7 mouse cellular contexts compared by ENCODE assay signal in genomic region chr7:19716055-19716682, GRCm38 (mm10). TPM values are rescaled to one million over a fixed set of nuclear protein-coding genes. Genes with fewer than 3 reads are reported as not detected.
A peak's percentile ranks its signal among the peaks of the same experiment; 100 is the strongest.
DNase-seq lines count a peak whose midpoint lies in the region; ATAC-seq and TF ChIP-seq lines count a peak whose summit lies in the region.

No protein-coding gene starts in this region.

- WGBS in neural tube, embryonic 11.5 days, result 8% methylated on average over 18 of the region's 18 CpGs
- WGBS in forebrain, embryonic 10.5 days, result 9% methylated on average over 18 of the region's 18 CpGs
- 5% methylated on average over 18 of the region's 18 CpGs for WGBS in limb, embryonic 15.5 days
- 5% methylated on average over 18 of the region's 18 CpGs for WGBS in stomach, postnatal 0 days

- peaks cover 7% of the 10 kb centered on the region for H3K4me1 ChIP-seq in neural tube, embryonic 11.5 days (ENCODE audit: control insufficient read depth, insufficient read depth, low read length)
- H3K4me1 ChIP-seq in forebrain, embryonic 10.5 days, result peaks cover 27% of the 10 kb centered on the region
- peaks cover 24% of the 10 kb centered on the region for H3K4me1 ChIP-seq in limb, embryonic 15.5 days
- H3K4me1 ChIP-seq in stomach, postnatal 0 days (replicated peaks; ENCODE audit: control insufficient read depth, insufficient read depth), result no peaks in the 10 kb centered on the region; the same call in 1 of the 2 replicates

- TF ChIP-seq EP300 in stomach, postnatal 0 days (optimal IDR thresholded peaks at IDR 0.05), result peak; percentile 42

- DNase-seq in neural tube, embryonic 11.5 days (ENCODE audit: low spot score), result no peak
- no peak for DNase-seq in neural tube, embryonic 10.5 days (ENCODE audit: extremely low spot score, low spot score)
- DNase-seq in forebrain, embryonic 10.5 days (ENCODE audit: extremely low spot score, low spot score), result no peak
- DNase-seq in stomach, postnatal 0 days (ENCODE audit: low spot score), result no peak
- DNase-seq in retina, embryonic 14.5 days (ENCODE audit: low spot score), result no peak
- DNase-seq in cerebellum, adult 11 months, result no peak

- peak overlapping the region; percentile 81 for H3K27ac ChIP-seq in neural tube, embryonic 11.5 days (ENCODE audit: low read depth, low read length)
- H3K27ac ChIP-seq in forebrain, embryonic 10.5 days, result peak overlapping the region; percentile 85
- peak overlapping the region; percentile 85 for H3K27ac ChIP-seq in limb, embryonic 15.5 days
- H3K27ac ChIP-seq in stomach, postnatal 0 days (replicated peaks), result peak overlapping the region; percentile 83

- peak overlapping the region; percentile 29 for H3K4me3 ChIP-seq in neural tube, embryonic 11.5 days (ENCODE audit: low read depth, low read length)
- H3K4me3 ChIP-seq in forebrain, embryonic 10.5 days, result peak overlapping the region; percentile 94
- H3K4me3 ChIP-seq in limb, embryonic 15.5 days, result peak overlapping the region; percentile 100
- H3K4me3 ChIP-seq in stomach, postnatal 0 days (ENCODE audit: low read depth, low read length), result peak overlapping the region; percentile 22

- H3K9me3 ChIP-seq in neural tube, embryonic 11.5 days (ENCODE audit: control insufficient read depth, low read length), result no peaks in the 10 kb centered on the region
- H3K9me3 ChIP-seq in forebrain, embryonic 10.5 days, result peaks cover 8% of the 10 kb centered on the region
- H3K9me3 ChIP-seq in limb, embryonic 15.5 days, result peaks cover 8% of the 10 kb centered on the region; the same call in 1 of the 2 replicates
- peaks cover 2% of the 10 kb centered on the region; the same call in 1 of the 2 replicates for H3K9me3 ChIP-seq in stomach, postnatal 0 days (ENCODE audit: control insufficient read depth, low read length)

- peak overlapping the region; percentile 50 for H3K4me2 ChIP-seq in neural tube, embryonic 11.5 days (ENCODE audit: low read depth)
- peak overlapping the region; percentile 68 for H3K4me2 ChIP-seq in limb, embryonic 15.5 days
- H3K4me2 ChIP-seq in stomach, postnatal 0 days (replicated peaks; ENCODE audit: low read depth), result peak overlapping the region; percentile 47

- TF ChIP-seq CTCF in stomach, postnatal 0 days (IDR thresholded peaks at IDR 0.05; ENCODE audit: low read depth), result no peak

- no peak for ATAC-seq in neural tube, embryonic 11.5 days (ENCODE audit: insufficient read depth, low FRiP score, low TSS enrichment)
- no peak for ATAC-seq in limb, embryonic 15.5 days (ENCODE audit: insufficient number of reproducible peaks, low FRiP score, low TSS enrichment, low read depth)
- ATAC-seq in stomach, postnatal 0 days (ENCODE audit: low FRiP score, low TSS enrichment), result no peak

- H3K36me3 ChIP-seq in neural tube, embryonic 11.5 days (ENCODE audit: control insufficient read depth, insufficient read depth, low read length), result peaks cover 4% of the 10 kb centered on the region
- H3K36me3 ChIP-seq in forebrain, embryonic 10.5 days (replicated peaks), result peaks cover 72% of the 10 kb centered on the region
- peaks cover 58% of the 10 kb centered on the region for H3K36me3 ChIP-seq in limb, embryonic 15.5 days
- peaks cover 15% of the 10 kb centered on the region for H3K36me3 ChIP-seq in stomach, postnatal 0 days (ENCODE audit: control insufficient read depth, insufficient read depth, low read length)

- peak overlapping the region; percentile 46 for H3K9ac ChIP-seq in neural tube, embryonic 11.5 days (ENCODE audit: low read length)
- peak overlapping the region; percentile 28; the same call in 1 of the 2 replicates for H3K9ac ChIP-seq in limb, embryonic 15.5 days
- no peak overlapping the region for H3K9ac ChIP-seq in stomach, postnatal 0 days (ENCODE audit: low read length)

- H3K27me3 ChIP-seq in neural tube, embryonic 11.5 days (ENCODE audit: control insufficient read depth, insufficient read depth, low read length), result no peaks in the 10 kb centered on the region
- H3K27me3 ChIP-seq in forebrain, embryonic 10.5 days (ENCODE audit: poor library complexity, severe bottlenecking), result no peaks in the 10 kb centered on the region
- H3K27me3 ChIP-seq in limb, embryonic 15.5 days, result no peaks in the 10 kb centered on the region
- H3K27me3 ChIP-seq in stomach, postnatal 0 days (ENCODE audit: control insufficient read depth, insufficient read depth, low read length), result no peaks in the 10 kb centered on the region

RNA-seq across cellular contexts. Expression of gene Tomm40, which starts 0.9 kb away (rescaled TPM):
- polyA plus RNA-seq in neural tube, embryonic 11.5 days (2014; fragmentation: Nextera tagmentation; extraction: Ambion mirVana), result 150 and 155 TPM in 2 replicates
- 187 and 205 TPM in 2 replicates for polyA plus RNA-seq in forebrain, embryonic 10.5 days (2016; fragmentation: Nextera tagmentation; extraction: Ambion mirVana)
- 129 and 139 TPM in 2 replicates for polyA plus RNA-seq in limb, embryonic 15.5 days (2015; fragmentation: Nextera tagmentation; extraction: Ambion mirVana)
- 98.0 and 105 TPM in 2 replicates for polyA plus RNA-seq in stomach, postnatal 0 days (2015; fragmentation: Nextera tagmentation; extraction: Ambion mirVana)

RNA-seq across cellular contexts. Expression of gene Apoe, which starts 17.2 kb away (rescaled TPM):
- 125 and 146 TPM in 2 replicates for polyA plus RNA-seq in neural tube, embryonic 11.5 days (2014; fragmentation: Nextera tagmentation; extraction: Ambion mirVana)
- polyA plus RNA-seq in forebrain, embryonic 10.5 days (2016; fragmentation: Nextera tagmentation; extraction: Ambion mirVana), result 140 and 154 TPM in 2 replicates
- polyA plus RNA-seq in limb, embryonic 15.5 days (2015; fragmentation: Nextera tagmentation; extraction: Ambion mirVana), result 409 and 468 TPM in 2 replicates
- polyA plus RNA-seq in stomach, postnatal 0 days (2015; fragmentation: Nextera tagmentation; extraction: Ambion mirVana), result 383 and 436 TPM in 2 replicates

RNA-seq across cellular contexts. Expression of gene Apoc1, which starts 23.7 kb away (rescaled TPM):
- 3.4 and 6.9 TPM in 2 replicates for polyA plus RNA-seq in neural tube, embryonic 11.5 days (2014; fragmentation: Nextera tagmentation; extraction: Ambion mirVana)
- 2.3 TPM in 2 replicates for polyA plus RNA-seq in forebrain, embryonic 10.5 days (2016; fragmentation: Nextera tagmentation; extraction: Ambion mirVana)
- 46.2 and 57.9 TPM in 2 replicates for polyA plus RNA-seq in limb, embryonic 15.5 days (2015; fragmentation: Nextera tagmentation; extraction: Ambion mirVana)
- 79.6 and 88.4 TPM in 2 replicates for polyA plus RNA-seq in stomach, postnatal 0 days (2015; fragmentation: Nextera tagmentation; extraction: Ambion mirVana)

RNA-seq across cellular contexts. Expression of gene Nectin2, which starts 34.1 kb away (rescaled TPM):
- polyA plus RNA-seq in neural tube, embryonic 11.5 days (2014; fragmentation: Nextera tagmentation; extraction: Ambion mirVana), result 70.0 and 76.5 TPM in 2 replicates
- polyA plus RNA-seq in forebrain, embryonic 10.5 days (2016; fragmentation: Nextera tagmentation; extraction: Ambion mirVana), result 84.2 and 97.3 TPM in 2 replicates
- 84.5 and 85.1 TPM in 2 replicates for polyA plus RNA-seq in limb, embryonic 15.5 days (2015; fragmentation: Nextera tagmentation; extraction: Ambion mirVana)
- polyA plus RNA-seq in stomach, postnatal 0 days (2015; fragmentation: Nextera tagmentation; extraction: Ambion mirVana), result 82.2 and 83.8 TPM in 2 replicates

RNA-seq across cellular contexts. Expression of gene Apoc4, which starts 34.9 kb away (rescaled TPM):
- polyA plus RNA-seq in neural tube, embryonic 11.5 days (2014; fragmentation: Nextera tagmentation; extraction: Ambion mirVana), result not detected in 2 replicates
- polyA plus RNA-seq in forebrain, embryonic 10.5 days (2016; fragmentation: Nextera tagmentation; extraction: Ambion mirVana), result not detected in 2 replicates
- 0.41 TPM in 1 of 2 replicates, not detected in the other for polyA plus RNA-seq in limb, embryonic 15.5 days (2015; fragmentation: Nextera tagmentation; extraction: Ambion mirVana)
- polyA plus RNA-seq in stomach, postnatal 0 days (2015; fragmentation: Nextera tagmentation; extraction: Ambion mirVana), result 2.8 and 6.1 TPM in 2 replicates

Comparison
In these comparisons a context has a peak if more than half of its experiments do, and no peak if none do; other contexts are left out.
1. H3K4me3 ChIP-seq: peak in every context shown above with its lines; median percentile 100 in limb, embryonic 15.5 days; 94 in forebrain, embryonic 10.5 days; 29 in neural tube, embryonic 11.5 days; 22 in stomach, postnatal 0 days.